Mouse (Mus musculus) lung, postnatal 0 days (tissue): ENCODE results near the gene Abl1. TPM values are rescaled to one million over a fixed set of nuclear protein-coding genes. Genes with fewer than 3 reads are reported as not detected.

Experiments used
- ATAC-seq: fragments of 200-750 bp; cut with Nextera tagmentation; 2 replicates; pipeline ENCODE4 v1.8.0; 2017; ENCODE audit warnings: moderate library complexity
- DNase-seq: peaks from one replicate; pipeline ENCODE4 v3.0.0-alpha.2; 2016; ENCODE audit warnings: low spot score
- H3K27ac ChIP-seq: fragments of 300-500 bp; sonication (generic); 2 replicates; pipeline ENCODE4 v1.5.1; 2014; ENCODE audit warnings: antibody characterized with exemption, mild to moderate bottlenecking, low read length, mixed read lengths
- H3K27me3 ChIP-seq: fragments of 300-500 bp; sonication (generic); replicated peaks from 2 replicates; pipeline ENCODE4 v1.6.1; 2014; ENCODE audit warnings: low read length, mixed read lengths; ENCODE audit not compliant: insufficient read depth
- H3K36me3 ChIP-seq: fragments of 300-500 bp; sonication (generic); 2 replicates; pipeline ENCODE4 v1.6.1; 2014; ENCODE audit warnings: low read length, mixed read lengths; ENCODE audit not compliant: insufficient read depth
- H3K4me1 ChIP-seq: fragments of 300-500 bp; sonication (generic); 2 replicates; pipeline ENCODE4 v1.6.1; 2014; ENCODE audit warnings: antibody characterized with exemption, low read depth, low read length, mixed read lengths; ENCODE audit not compliant: insufficient read depth
- H3K4me2 ChIP-seq: fragments of 300-500 bp; sonication (generic); replicated peaks from 2 replicates; pipeline ENCODE4 v1.6.1; 2014; ENCODE audit warnings: low read depth, mild to moderate bottlenecking, low read length, moderate library complexity, mixed read lengths
- H3K4me3 ChIP-seq: fragments of 300-500 bp; sonication (generic); 2 replicates; pipeline ENCODE4 v1.5.1; 2014; ENCODE audit warnings: low read depth, low read length
- H3K9ac ChIP-seq: fragments of 300-500 bp; sonication (generic); replicated peaks from 2 replicates; pipeline ENCODE4 v1.6.1; 2014; ENCODE audit warnings: low read depth, mild to moderate bottlenecking
- H3K9me3 ChIP-seq: fragments of 300-500 bp; sonication (generic); 2 replicates; pipeline ENCODE4 v1.6.1; 2016; ENCODE audit warnings: low read length, mixed read lengths
- CTCF ChIP-seq: IDR thresholded peaks from 2 replicates; pipeline ENCODE4 v1.5.1; 2016; ENCODE audit warnings: antibody characterized with exemption, mild to moderate bottlenecking
- EP300 ChIP-seq: IDR thresholded peaks from 2 replicates; pipeline ENCODE4 v1.6.1; 2016; ENCODE audit warnings: antibody characterized with exemption, mild to moderate bottlenecking, control low read depth
- WGBS: fragments of 180-500 bp; shearing (Covaris S2); extraction: QIAGEN DNeasy Blood & Tissue Kit; methylation state at CpG from one replicate; pipeline ENCODE4 v1.1.7; 2014; 5-methylcytosine and 5-hydroxymethylcytosine counted together
- polyA plus RNA-seq: library from polyadenylated mRNA; unstranded; fragments of >200 nt; fragmentation: Nextera tagmentation; extraction: Ambion mirVana; gene quantifications from 2 replicates; pipeline ENCODE4 v1.2.1, GENCODE M21; 2015

The Abl1 gene
- polyA plus RNA-seq, 1 experiment from 2014 or later = 16.3 TPM

GRCm38 (mm10) chr2:31749046-31749709, 61.0 kb downstream of the Abl1 start:
- no peaks in the 10 kb centered on the region for H3K27me3 ChIP-seq

GRCm38 (mm10) chr2:31750133-31750532, 62.0 kb downstream of the Abl1 start:
- Histone ChIP-seq H3K9me3 (no peaks in the 10 kb centered on the region), H3K9ac (no peak overlapping the region), H3K27ac (no peak overlapping the region), H3K4me3 (no peak overlapping the region), H3K4me2 (no peak overlapping the region), H3K4me1 (peaks cover 4% of the 10 kb centered on the region; the same call in 1 of the 2 replicates), H3K27me3 (no peaks in the 10 kb centered on the region), H3K36me3 (no peaks in the 10 kb centered on the region)
- WGBS = 77% methylated on average over 5 of the region's 5 CpGs
- no peak for TF ChIP-seq CTCF
- no peak for TF ChIP-seq EP300
- DNase-seq (no peak), ATAC-seq (no peak)

More at GRCm38 (mm10) chr2:31749046-31749709, 61.0 kb downstream of the Abl1 start:
- H3K4me1 ChIP-seq = peaks cover 4% of the 10 kb centered on the region; the same call in 1 of the 2 replicates
- TF ChIP-seq EP300 (no peak), CTCF (no peak)
- 25% methylated on average over 10 of the region's 10 CpGs for WGBS
- H3K36me3 ChIP-seq = no peaks in the 10 kb centered on the region
- H3K4me3 ChIP-seq = no peak overlapping the region
- H3K27ac ChIP-seq = peak overlapping the region; percentile 75
- DNase-seq (peak; percentile 86), ATAC-seq (peak; percentile 89)
- H3K9me3 ChIP-seq = no peaks in the 10 kb centered on the region
- H3K9ac ChIP-seq = 0 out of 2 replicates have a peak overlapping the region, but pooled peaks have one; percentile 19
- peak overlapping the region; percentile 36 for H3K4me2 ChIP-seq

GRCm38 (mm10) chr2:31757472-31757871, 69.3 kb downstream of the Abl1 start:
- Histone ChIP-seq H3K4me3 (no peak overlapping the region), H3K9ac (no peak overlapping the region), H3K9me3 (no peaks in the 10 kb centered on the region), H3K4me2 (no peak overlapping the region), H3K4me1 (peaks cover 26% of the 10 kb centered on the region), H3K36me3 (no peaks in the 10 kb centered on the region), H3K27me3 (no peaks in the 10 kb centered on the region), H3K27ac (no peak overlapping the region)
- TF ChIP-seq CTCF = no peak
- TF ChIP-seq EP300 = no peak
- ATAC-seq = no peak
- peak; percentile 42 for DNase-seq

GRCm38 (mm10) chr2:31758966-31759365, 70.8 kb downstream of the Abl1 start:
- WGBS = 85% methylated on average over 5 of the region's 5 CpGs
- ATAC-seq (no peak), DNase-seq (no peak)
- H3K27me3 ChIP-seq = no peaks in the 10 kb centered on the region
- peak overlapping the region; percentile 83; the same call in 1 of the 2 replicates for H3K4me2 ChIP-seq
- TF ChIP-seq CTCF (no peak), EP300 (no peak)
- no peaks in the 10 kb centered on the region for H3K36me3 ChIP-seq
- no peak overlapping the region for H3K9ac ChIP-seq
- peaks cover 35% of the 10 kb centered on the region for H3K4me1 ChIP-seq
- H3K9me3 ChIP-seq = no peaks in the 10 kb centered on the region
- H3K4me3 ChIP-seq = peak overlapping the region; percentile 65; the same call in 1 of the 2 replicates
- no peak overlapping the region for H3K27ac ChIP-seq

- TF ChIP-seq CTCF (no peak), EP300 (no peak)
- Histone ChIP-seq H3K9me3 (no peaks in the 10 kb centered on the region), H3K36me3 (no peaks in the 10 kb centered on the region), H3K27me3 (no peaks in the 10 kb centered on the region), H3K27ac (peak overlapping the region; percentile 93), H3K4me3 (peak overlapping the region; percentile 65), H3K9ac (peak overlapping the region; percentile 94), H3K4me1 (peaks cover 35% of the 10 kb centered on the region), H3K4me2 (peak overlapping the region; percentile 83)
- DNase-seq (peak; percentile 87), ATAC-seq (peak; percentile 95)
- 1% methylated on average over 42 of the region's 42 CpGs for WGBS
Observed at GRCm38 (mm10) chr2:31759751-31760460, 71.7 kb downstream of the Abl1 start.

- Histone ChIP-seq H3K4me1 (peaks cover 40% of the 10 kb centered on the region), H3K4me2 (peak overlapping the region; percentile 83), H3K9ac (peak overlapping the region; percentile 94), H3K9me3 (no peaks in the 10 kb centered on the region), H3K27me3 (no peaks in the 10 kb centered on the region), H3K4me3 (peak overlapping the region; percentile 65), H3K27ac (peak overlapping the region; percentile 93), H3K36me3 (no peaks in the 10 kb centered on the region)
- DNase-seq (no peak), ATAC-seq (no peak)
- WGBS = 0% methylated on average over 1 of the region's 1 CpGs
- TF ChIP-seq CTCF (no peak), EP300 (no peak)
Observed at GRCm38 (mm10) chr2:31760486-31760885, 72.3 kb downstream of the Abl1 start.
